Mouse (Mus musculus): Measurements from ENCODE around the gene Hoxa1. TPM values are rescaled to one million over a fixed set of nuclear protein-coding genes. Genes with fewer than 3 reads are reported as not detected.

Hoxa1 gene
- total RNA-seq, 2 experiments from 2014 or later = not detected

- no peak for DNase-seq (ENCODE audit: extremely low spot score in 1 of 2, low spot score in 1 of 2)
Measured at GRCm38 (mm10) chr6:52111846-52112245, 46.3 kb downstream of the Hoxa1 start.

GRCm38 (mm10) chr6:52107400-52107799 is 50.7 kb downstream of the Hoxa1 start:
- DNase-seq (ENCODE audit: extremely low spot score in 1 of 2, low spot score in 1 of 2) = no peak

- no peak for DNase-seq (ENCODE audit: extremely low spot score in 1 of 2, low spot score in 1 of 2)
Measured at GRCm38 (mm10) chr6:52106716-52107115, 51.4 kb downstream of the Hoxa1 start.

DNA sequence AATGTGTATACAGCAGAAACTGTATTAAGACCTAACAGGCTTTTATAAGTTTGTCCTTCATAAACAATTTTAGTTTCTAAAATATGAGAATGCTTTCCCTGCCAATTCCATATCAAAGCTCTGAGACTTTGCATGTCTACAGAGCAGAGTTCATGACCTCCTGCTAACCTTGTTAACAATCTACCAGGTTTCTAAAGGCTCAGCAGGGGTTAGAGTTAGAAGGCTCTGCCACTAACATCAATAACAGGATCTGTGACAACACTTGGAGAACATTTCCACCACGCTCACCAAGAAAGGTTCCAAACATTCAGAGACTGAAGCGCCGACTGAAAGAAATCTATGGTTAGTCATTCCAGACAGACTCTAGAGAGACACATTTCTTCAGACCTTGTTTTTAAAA is 51.9 kb downstream of the Hoxa1 start:
- no peak for DNase-seq (ENCODE audit: extremely low spot score in 1 of 2, low spot score in 1 of 2)

Other genes with a start within 250 kb of the Hoxa1 start
- gene Skap2, start 145.8 kb downstream of the Hoxa1 start, total RNA-seq (2021) = 10 to 100 TPM; 13.1 to 13.6 TPM
- not detected for gene Hoxa2, start 6.5 kb upstream of the Hoxa1 start, total RNA-seq (2021)
- not detected for gene 5730596B20Rik, start 19.2 kb upstream of the Hoxa1 start, total RNA-seq (2021)
- gene Hoxa4, start 33.4 kb upstream of the Hoxa1 start, total RNA-seq (2021) = not detected
- gene Hoxa5, start 46.3 kb upstream of the Hoxa1 start, total RNA-seq (2021) = not detected
- gene Hoxa6, start 50.4 kb upstream of the Hoxa1 start, total RNA-seq (2021) = not detected
- not detected for gene Hoxa3, start 55.0 kb upstream of the Hoxa1 start, total RNA-seq (2021)
- gene Gm28308, start 55.0 kb upstream of the Hoxa1 start, total RNA-seq (2021) = not detected
- not detected for gene Hoxa7, start 63.5 kb upstream of the Hoxa1 start, total RNA-seq (2021)
- gene Hoxa9, start 72.8 kb upstream of the Hoxa1 start, total RNA-seq (2021) = not detected
- not detected for gene Hoxa10, start 82.5 kb upstream of the Hoxa1 start, total RNA-seq (2021)
- gene Hoxa11, start 87.5 kb upstream of the Hoxa1 start, total RNA-seq (2021) = not detected
- gene Hoxa13, start 102.6 kb upstream of the Hoxa1 start, total RNA-seq (2021) = not detected
- gene Evx1, start 155.2 kb upstream of the Hoxa1 start, total RNA-seq (2021) = not detected

Measured in layer of hippocampus, postnatal 25 days (tissue).